Mouse (Mus musculus) liver, embryonic 11.5 days (tissue): Measurements from ENCODE around the gene Mcm9. TPM values are rescaled to one million over a fixed set of nuclear protein-coding genes. Genes with fewer than 3 reads are reported as not detected.

ENCODE experiments used
- ATAC-seq: fragments of 200-750 bp; cut with Nextera tagmentation; replicated peaks from 2 replicates; pipeline ENCODE4 v1.8.0; 2017; ENCODE audit warnings: moderate number of reproducible peaks, mild to moderate bottlenecking, moderate TSS enrichment, moderate library complexity; ENCODE audit not compliant: low FRiP score
- DNase-seq: peaks from one replicate; pipeline ENCODE4 v3.0.0-alpha.2; 2017; ENCODE audit warnings: low spot score
- H3K27ac ChIP-seq: fragments of 300-500 bp; sonication (generic); 2 replicates; pipeline ENCODE4 v1.5.1; 2014; ENCODE audit warnings: mild to moderate bottlenecking, low read depth, low read length, control low read depth
- H3K27me3 ChIP-seq: fragments of 300-500 bp; sonication (generic); replicated peaks from 2 replicates; pipeline ENCODE4 v1.6.1; 2014; ENCODE audit warnings: low read length, mixed read lengths; ENCODE audit not compliant: control insufficient read depth, insufficient read depth
- H3K36me3 ChIP-seq: fragments of 300-500 bp; sonication (generic); 2 replicates; pipeline ENCODE4 v1.6.1; 2014; ENCODE audit warnings: mild to moderate bottlenecking, low read length, moderate library complexity, mixed read lengths; ENCODE audit not compliant: control insufficient read depth, insufficient read depth
- H3K4me1 ChIP-seq: fragments of 300-500 bp; sonication (generic); replicated peaks from 2 replicates; pipeline ENCODE4 v1.6.1; 2014; ENCODE audit warnings: low read length, mixed read lengths; ENCODE audit not compliant: control insufficient read depth, insufficient read depth
- H3K4me2 ChIP-seq: fragments of 300-500 bp; sonication (generic); 2 replicates; pipeline ENCODE4 v1.6.1; 2014; ENCODE audit warnings: mild to moderate bottlenecking, control low read depth, moderate library complexity
- H3K4me3 ChIP-seq: fragments of 300-500 bp; sonication (generic); 2 replicates; pipeline ENCODE4 v1.5.1; 2014; ENCODE audit warnings: low read depth, low read length, control low read depth
- H3K9ac ChIP-seq: fragments of 300-500 bp; sonication (generic); 2 replicates; pipeline ENCODE4 v1.6.1; 2014; ENCODE audit warnings: low read depth, low read length, control low read depth
- H3K9me3 ChIP-seq: fragments of 300-500 bp; sonication (generic); 2 replicates; pipeline ENCODE4 v1.6.1; 2016; ENCODE audit warnings: low read length, inconsistent platforms, mixed read lengths; ENCODE audit not compliant: control insufficient read depth
- WGBS: fragments of 180-500 bp; shearing (Covaris S2); extraction: QIAGEN DNeasy Blood & Tissue Kit; methylation state at CpG from one replicate; pipeline ENCODE4 v1.1.7; 2014; 5-methylcytosine and 5-hydroxymethylcytosine counted together
- polyA plus RNA-seq: library from polyadenylated mRNA; unstranded; fragments of >200 nt; fragmentation: Nextera tagmentation; extraction: Ambion mirVana; gene quantifications from 2 replicates; pipeline ENCODE4 v1.2.1, GENCODE M21; 2014

The Mcm9 gene
- polyA plus RNA-seq, 1 experiment from 2014 or later, result 9.2 TPM

DNA sequence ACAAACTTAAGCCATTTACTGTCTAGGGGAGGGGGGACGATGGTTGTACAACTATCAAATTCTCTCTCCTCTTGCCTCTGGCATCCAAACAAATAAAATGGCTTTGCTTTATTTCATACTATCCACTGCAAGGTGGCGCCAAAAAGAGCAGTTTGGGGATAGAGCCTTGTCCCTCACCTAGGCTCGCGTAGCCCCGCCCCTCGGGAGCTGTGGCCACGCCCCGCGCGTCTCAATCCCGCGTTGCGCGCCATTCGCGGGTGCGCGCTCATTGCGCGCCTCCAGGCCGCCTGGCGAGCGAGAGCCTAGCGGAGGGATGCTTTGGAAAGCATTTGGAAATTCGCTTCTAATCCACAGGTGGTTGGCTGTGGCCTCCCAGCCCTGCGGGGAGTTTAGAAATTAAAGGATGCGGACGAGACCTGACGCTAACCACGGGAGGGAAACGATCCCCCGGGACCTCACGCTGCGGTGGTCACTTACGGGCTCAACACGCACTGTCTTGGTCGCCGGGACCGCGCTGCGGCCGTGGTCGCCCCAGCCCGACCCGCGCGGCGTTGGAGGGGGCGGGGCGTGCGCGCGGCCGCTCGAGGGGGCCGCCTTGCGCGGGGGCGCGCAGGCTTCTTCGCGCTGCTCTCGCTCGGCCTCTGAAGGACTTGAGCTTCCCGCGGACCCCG lies 857 bp downstream of the Mcm9 start:
- Histone ChIP-seq H3K36me3 (peaks cover 4% of the 10 kb centered on the region), H3K9me3 (no peaks in the 10 kb centered on the region), H3K4me1 (0 out of 2 replicates have a peak, but pooled peaks cover 2% of the 10 kb centered on the region), H3K27ac (peak overlapping the region; percentile 93), H3K4me2 (peak overlapping the region; percentile 68), H3K9ac (peak overlapping the region; percentile 86), H3K27me3 (no peaks in the 10 kb centered on the region), H3K4me3 (peak overlapping the region; percentile 79)
- DNase-seq (peak; percentile 89), ATAC-seq (peak; percentile 81)
- WGBS, result under 1% methylated on average over 67 of the region's 67 CpGs

DNA sequence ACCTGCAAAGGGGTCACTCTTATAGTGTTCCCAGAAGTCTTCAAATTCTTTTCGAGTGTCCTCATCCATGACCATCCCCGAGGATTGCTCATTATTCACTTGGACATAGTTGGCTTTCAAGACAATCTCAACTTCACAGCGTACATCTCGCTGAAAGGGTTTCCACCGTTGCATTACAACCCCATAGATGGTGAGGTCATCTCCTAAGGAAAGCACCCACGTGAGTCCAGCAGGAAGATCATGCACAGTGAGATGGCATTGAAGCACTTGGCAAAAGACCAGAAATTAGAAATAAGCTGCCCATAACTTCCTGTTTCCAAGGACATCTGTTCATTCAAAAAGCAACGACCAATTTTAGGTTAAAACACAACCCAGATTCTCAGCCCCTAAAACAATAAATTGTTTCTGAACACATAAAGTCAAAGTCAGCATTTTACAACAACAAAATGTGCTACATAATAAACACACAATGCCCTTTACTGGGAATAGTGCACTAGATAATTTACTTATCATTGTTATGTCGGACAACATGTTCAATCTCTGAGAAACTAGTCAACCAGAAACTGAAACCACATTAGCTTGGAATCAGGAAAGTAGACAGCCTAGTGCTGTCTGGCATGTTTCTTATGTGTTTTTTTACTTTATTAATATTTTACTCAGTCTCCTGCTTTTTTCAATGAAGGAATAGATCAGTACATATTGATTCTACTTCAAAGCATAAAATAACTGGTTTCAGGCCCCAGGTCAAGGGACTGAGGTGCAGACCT lies 14.2 kb downstream of the Mcm9 start:
- Histone ChIP-seq H3K4me2 (no peak overlapping the region), H3K27me3 (no peaks in the 10 kb centered on the region), H3K4me3 (no peak overlapping the region), H3K9ac (no peak overlapping the region), H3K27ac (no peak overlapping the region), H3K36me3 (peaks cover 13% of the 10 kb centered on the region), H3K9me3 (no peaks in the 10 kb centered on the region), H3K4me1 (no peaks in the 10 kb centered on the region)
- ATAC-seq (no peak), DNase-seq (no peak)
- 84% methylated on average over 8 of the region's 8 CpGs for WGBS

DNA sequence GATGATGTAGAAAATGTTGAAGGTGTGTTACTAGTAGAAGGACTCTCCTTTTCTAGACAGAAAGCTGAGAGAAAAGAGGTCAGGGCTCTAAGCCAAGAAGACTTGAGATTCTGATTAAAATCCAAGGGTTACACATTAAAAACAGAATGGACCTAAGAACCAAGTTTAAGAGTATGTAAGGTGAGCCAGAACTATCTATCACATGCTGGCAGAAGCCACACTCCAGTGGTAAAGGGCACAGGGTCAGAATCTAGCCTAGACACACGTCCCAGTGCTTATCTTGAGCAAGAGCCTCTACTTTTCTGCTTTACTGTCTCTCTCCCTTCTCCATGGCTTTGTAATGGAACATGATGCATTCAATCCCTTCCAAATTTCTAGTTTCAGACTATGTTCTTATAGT lies 16.3 kb downstream of the Mcm9 start:
- ATAC-seq, result no peak
- no peak overlapping the region for H3K4me2 ChIP-seq
- H3K27me3 ChIP-seq, result no peaks in the 10 kb centered on the region
- H3K9ac ChIP-seq, result no peak overlapping the region
- H3K36me3 ChIP-seq, result peaks cover 15% of the 10 kb centered on the region
- H3K4me1 ChIP-seq, result no peaks in the 10 kb centered on the region
- WGBS, result 43% methylated on average over 1 of the region's 1 CpGs
- no peak overlapping the region for H3K27ac ChIP-seq
- DNase-seq, result no peak
- no peaks in the 10 kb centered on the region for H3K9me3 ChIP-seq
- H3K4me3 ChIP-seq, result no peak overlapping the region

DNA sequence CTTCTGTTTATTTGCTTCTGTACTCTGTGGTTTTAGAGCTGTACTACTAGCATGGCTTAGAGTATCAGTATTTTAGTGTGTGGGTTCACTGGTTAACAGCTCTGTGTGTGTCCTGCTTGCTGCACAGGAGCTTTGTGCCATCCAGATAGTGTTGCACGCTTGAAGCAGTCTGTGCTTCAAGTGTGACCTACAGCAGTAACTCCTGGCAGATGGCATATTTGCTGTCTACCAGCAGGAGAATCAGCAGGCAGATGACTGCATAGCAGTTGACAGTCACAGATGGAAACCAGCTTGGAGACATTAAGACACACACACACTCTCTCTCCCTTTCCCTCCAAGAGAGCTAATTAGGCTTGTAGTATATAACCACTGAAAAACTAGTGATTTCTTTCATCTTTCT lies 18.1 kb downstream of the Mcm9 start:
- H3K9me3 ChIP-seq, result no peaks in the 10 kb centered on the region
- ATAC-seq (no peak), DNase-seq (no peak)
- H3K4me2 ChIP-seq, result no peak overlapping the region
- 100% methylated on average over 1 of the region's 1 CpGs for WGBS
- H3K4me1 ChIP-seq, result no peaks in the 10 kb centered on the region
- H3K9ac ChIP-seq, result no peak overlapping the region
- H3K27me3 ChIP-seq, result no peaks in the 10 kb centered on the region
- H3K4me3 ChIP-seq, result no peak overlapping the region
- H3K36me3 ChIP-seq, result peaks cover 20% of the 10 kb centered on the region
- no peak overlapping the region for H3K27ac ChIP-seq

DNA sequence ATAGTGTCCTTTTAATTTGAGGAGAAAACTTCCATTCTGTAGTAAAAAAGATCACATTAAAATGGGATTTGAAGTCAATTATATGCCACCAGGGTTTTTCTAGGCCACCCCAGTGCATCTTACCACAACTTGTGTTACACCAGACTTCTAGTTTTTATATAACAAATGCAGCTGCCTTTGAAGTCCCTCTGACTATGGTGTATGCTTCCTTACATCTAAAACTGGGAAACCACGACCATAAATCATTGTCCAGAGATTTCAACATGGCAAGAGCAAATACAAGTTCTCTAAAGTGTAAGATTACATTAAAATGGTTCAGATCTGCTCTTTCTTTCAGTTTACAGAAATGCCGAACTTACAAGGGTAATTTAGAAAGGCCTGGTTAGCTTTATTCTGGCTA lies 22.0 kb downstream of the Mcm9 start:
- Histone ChIP-seq H3K27ac (no peak overlapping the region; the same call in 1 of the 2 replicates), H3K4me1 (no peaks in the 10 kb centered on the region), H3K9me3 (no peaks in the 10 kb centered on the region), H3K36me3 (peaks cover 26% of the 10 kb centered on the region; the same call in 1 of the 2 replicates), H3K4me3 (no peak overlapping the region), H3K27me3 (no peaks in the 10 kb centered on the region), H3K4me2 (no peak overlapping the region), H3K9ac (no peak overlapping the region)
- DNase-seq (no peak), ATAC-seq (no peak)
- WGBS, result 83% methylated on average over 2 of the region's 2 CpGs

DNA sequence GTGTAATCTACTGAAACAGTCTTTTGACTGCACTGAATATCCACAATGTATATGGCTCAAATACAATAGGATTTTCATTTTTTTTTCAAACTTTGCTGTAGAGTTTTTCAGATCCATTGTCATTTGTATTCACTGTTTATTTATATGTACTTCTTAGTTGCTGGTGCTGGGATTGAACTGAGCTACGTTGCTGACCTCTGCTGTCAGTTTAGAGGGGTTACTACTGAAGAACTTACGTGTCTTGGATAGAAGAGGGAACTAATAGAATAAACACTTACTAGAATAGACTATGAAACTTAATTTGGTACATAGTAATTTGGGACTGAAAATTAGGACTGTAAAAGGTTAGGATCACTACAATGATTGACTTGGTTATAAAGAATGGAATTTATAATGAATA lies 24.9 kb downstream of the Mcm9 start:
- no peak overlapping the region for H3K4me2 ChIP-seq
- no peak overlapping the region for H3K27ac ChIP-seq
- no peak for DNase-seq
- no peak overlapping the region for H3K9ac ChIP-seq
- 81% methylated on average over 2 of the region's 2 CpGs for WGBS
- H3K36me3 ChIP-seq, result peaks cover 28% of the 10 kb centered on the region; the same call in 1 of the 2 replicates
- no peak overlapping the region for H3K4me3 ChIP-seq
- no peaks in the 10 kb centered on the region for H3K27me3 ChIP-seq
- no peak for ATAC-seq
- no peaks in the 10 kb centered on the region for H3K9me3 ChIP-seq
- H3K4me1 ChIP-seq, result no peaks in the 10 kb centered on the region; the same call in 1 of the 2 replicates

DNA sequence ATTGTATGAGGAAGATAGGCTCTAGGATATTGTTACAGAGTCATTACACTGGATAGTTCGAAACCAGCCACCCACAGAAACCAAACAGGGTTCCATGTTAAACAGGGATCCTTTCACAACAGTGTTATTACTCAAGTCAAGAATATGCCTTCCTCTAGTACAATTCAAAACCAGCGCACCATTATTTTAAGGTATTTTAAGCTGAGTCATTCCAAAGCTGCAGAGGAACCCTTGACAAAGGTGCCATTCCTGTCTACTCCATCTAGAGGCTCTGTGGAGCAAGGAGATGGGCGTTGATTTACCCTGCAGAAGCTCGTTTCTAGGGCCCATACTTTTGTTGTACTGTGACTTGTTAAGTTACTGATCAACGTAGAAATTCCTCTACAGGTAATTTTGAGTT lies 31.4 kb downstream of the Mcm9 start:
- Histone ChIP-seq H3K4me1 (peaks cover 19% of the 10 kb centered on the region; the same call in 1 of the 2 replicates), H3K27me3 (no peaks in the 10 kb centered on the region), H3K36me3 (peaks cover 6% of the 10 kb centered on the region; the same call in 1 of the 2 replicates), H3K9ac (0 out of 2 replicates have a peak overlapping the region, but pooled peaks have one; percentile 8), H3K9me3 (no peaks in the 10 kb centered on the region), H3K27ac (no peak overlapping the region), H3K4me3 (peak overlapping the region; percentile 39), H3K4me2 (peak overlapping the region; percentile 55)
- 45% methylated on average over 5 of the region's 5 CpGs for WGBS
- DNase-seq (no peak), ATAC-seq (no peak)

DNA sequence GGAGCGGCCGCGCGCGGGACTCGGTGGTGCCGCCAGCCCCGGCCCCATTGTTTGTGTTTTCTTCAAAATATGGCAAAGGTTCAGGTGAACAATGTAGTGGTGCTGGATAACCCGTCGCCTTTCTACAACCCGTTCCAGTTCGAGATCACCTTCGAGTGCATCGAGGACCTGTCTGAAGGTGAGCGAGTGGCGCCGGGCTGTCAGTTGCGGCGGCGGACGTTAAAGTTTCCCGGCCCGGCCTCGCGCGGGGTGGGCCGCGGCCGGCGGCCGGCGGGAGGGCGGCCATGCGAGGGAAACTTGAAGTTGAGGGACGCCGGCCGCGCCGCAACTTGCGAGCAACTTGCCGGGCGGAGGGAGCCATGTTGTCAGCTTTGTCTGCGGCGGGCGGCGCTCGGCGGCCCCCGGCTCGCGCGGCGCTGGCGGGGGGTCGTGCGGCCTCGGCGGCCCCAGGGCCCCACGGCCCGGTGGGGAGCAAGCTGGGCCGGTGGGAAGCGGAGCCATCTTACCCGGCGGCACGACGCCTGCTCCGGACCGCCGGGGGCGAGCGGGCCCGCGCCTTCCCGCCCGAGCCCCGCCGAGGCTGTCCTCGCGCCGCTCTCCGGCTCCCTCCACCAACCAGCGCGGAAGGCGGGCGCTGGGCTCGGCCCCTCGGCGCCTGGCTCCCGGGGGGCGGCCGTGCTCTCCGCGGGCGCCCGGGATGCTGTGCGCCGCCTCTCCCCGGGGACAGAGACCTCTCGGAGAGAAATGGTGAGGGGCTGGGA lies 32.9 kb downstream of the Mcm9 start:
- peak; percentile 24 for ATAC-seq
- no peaks in the 10 kb centered on the region for H3K9me3 ChIP-seq
- H3K4me1 ChIP-seq, result peaks cover 19% of the 10 kb centered on the region; the same call in 1 of the 2 replicates
- peak overlapping the region; percentile 96 for H3K9ac ChIP-seq
- peak overlapping the region; percentile 93 for H3K4me3 ChIP-seq
- peak; percentile 56 for DNase-seq
- H3K36me3 ChIP-seq, result peaks cover 3% of the 10 kb centered on the region; the same call in 1 of the 2 replicates
- H3K27me3 ChIP-seq, result no peaks in the 10 kb centered on the region
- H3K27ac ChIP-seq, result peak overlapping the region; percentile 98
- under 1% methylated on average over 98 of the region's 99 CpGs for WGBS
- peak overlapping the region; percentile 52 for H3K4me2 ChIP-seq
